Mouse (Mus musculus) heart, embryonic 13.5 days (tissue): Measurements from ENCODE around the gene Fgfr2. TPM values are rescaled to one million over a fixed set of nuclear protein-coding genes. Genes with fewer than 3 reads are reported as not detected.
A peak's percentile ranks its signal among the peaks of the same experiment; 100 is the strongest.

ENCODE experiments used
- ATAC-seq: fragments of 200-750 bp; cut with Nextera tagmentation; 2 replicates; pipeline ENCODE4 v1.8.0; 2017; ENCODE audit warnings: moderate TSS enrichment; ENCODE audit not compliant: insufficient number of reproducible peaks, low FRiP score, low TSS enrichment; ENCODE audit errors: extremely low read depth
- H3K27ac ChIP-seq: fragments of 300-500 bp; sonication (generic); replicated peaks from 2 replicates; pipeline ENCODE4 v1.5.1; 2015; ENCODE audit warnings: moderate library complexity, mild to moderate bottlenecking, inconsistent platforms
- H3K27me3 ChIP-seq: fragments of 300-500 bp; sonication (generic); replicated peaks from 2 replicates; pipeline ENCODE4 v1.6.1; 2015; ENCODE audit warnings: mild to moderate bottlenecking, inconsistent platforms
- H3K36me3 ChIP-seq: fragments of 300-500 bp; sonication (generic); 2 replicates; pipeline ENCODE4 v1.6.1; 2015; ENCODE audit warnings: mild to moderate bottlenecking, inconsistent platforms
- H3K4me1 ChIP-seq: fragments of 300-500 bp; sonication (generic); 2 replicates; pipeline ENCODE4 v1.6.1; 2015; ENCODE audit warnings: inconsistent platforms
- H3K4me2 ChIP-seq: fragments of 300-500 bp; sonication (generic); 2 replicates; pipeline ENCODE4 v1.6.1; 2015; ENCODE audit warnings: inconsistent platforms, mild to moderate bottlenecking, moderate library complexity
- H3K4me3 ChIP-seq: fragments of 300-500 bp; sonication (generic); 2 replicates; pipeline ENCODE4 v1.5.1; 2015; ENCODE audit warnings: moderate library complexity, mild to moderate bottlenecking, inconsistent platforms
- H3K9ac ChIP-seq: fragments of 300-500 bp; sonication (generic); 2 replicates; pipeline ENCODE4 v1.6.1; 2015; ENCODE audit warnings: inconsistent platforms, mild to moderate bottlenecking, moderate library complexity
- H3K9me3 ChIP-seq: fragments of 300-500 bp; sonication (generic); 2 replicates; pipeline ENCODE4 v1.6.1; 2016; ENCODE audit warnings: inconsistent platforms
- WGBS: fragments of 180-500 bp; shearing (Covaris S2); methylation state at CpG from one replicate; pipeline ENCODE4 v1.1.7; 2015; ENCODE audit warnings: mixed read lengths; 5-methylcytosine and 5-hydroxymethylcytosine counted together
- polyA plus RNA-seq: library from polyadenylated mRNA; unstranded; fragments of >200 nt; fragmentation: Nextera tagmentation; extraction: Ambion mirVana; gene quantifications from 2 replicates; pipeline ENCODE4 v1.2.1, GENCODE M21; 2015

Gene Fgfr2
- polyA plus RNA-seq, 1 experiment from 2014 or later = 22.5 TPM

DNA sequence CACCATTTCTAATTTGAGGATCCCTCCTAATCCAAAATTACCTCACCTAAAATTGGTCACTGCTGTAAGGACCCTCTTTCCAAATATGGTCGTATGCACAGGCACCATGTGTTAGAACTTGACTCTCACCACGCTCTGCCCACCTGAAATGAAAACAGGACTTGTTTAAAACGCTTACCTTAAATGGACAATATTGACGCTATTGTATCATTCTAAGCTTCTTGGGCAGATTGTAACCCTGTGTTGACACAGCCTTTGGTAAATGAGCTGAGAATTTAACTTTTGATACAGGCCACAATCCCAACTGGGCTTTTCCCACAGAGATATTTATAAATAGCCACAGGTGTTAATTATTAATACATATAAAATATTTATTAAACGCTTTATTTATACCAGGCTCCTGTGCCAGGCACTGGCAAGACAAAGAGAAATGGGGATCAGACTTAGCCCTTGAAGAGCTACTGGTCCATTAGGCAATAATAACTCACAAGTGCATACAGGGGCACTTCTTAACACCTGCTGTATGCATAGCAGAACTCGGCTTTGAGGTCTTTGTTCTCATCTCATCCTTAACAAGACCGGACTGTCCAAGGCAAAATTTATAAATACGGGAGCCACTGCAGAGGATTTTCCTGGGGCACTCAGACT is 16.7 kb upstream of the Fgfr2 start:
- no peak for ATAC-seq
- WGBS = 75% methylated on average over 8 of the region's 8 CpGs
- Histone ChIP-seq H3K4me3 (no peak overlapping the region), H3K36me3 (no peaks in the 10 kb centered on the region), H3K27me3 (no peaks in the 10 kb centered on the region), H3K9ac (no peak overlapping the region), H3K27ac (no peak overlapping the region), H3K4me2 (no peak overlapping the region), H3K4me1 (no peaks in the 10 kb centered on the region), H3K9me3 (0 out of 2 replicates have a peak, but pooled peaks cover 5% of the 10 kb centered on the region)

DNA sequence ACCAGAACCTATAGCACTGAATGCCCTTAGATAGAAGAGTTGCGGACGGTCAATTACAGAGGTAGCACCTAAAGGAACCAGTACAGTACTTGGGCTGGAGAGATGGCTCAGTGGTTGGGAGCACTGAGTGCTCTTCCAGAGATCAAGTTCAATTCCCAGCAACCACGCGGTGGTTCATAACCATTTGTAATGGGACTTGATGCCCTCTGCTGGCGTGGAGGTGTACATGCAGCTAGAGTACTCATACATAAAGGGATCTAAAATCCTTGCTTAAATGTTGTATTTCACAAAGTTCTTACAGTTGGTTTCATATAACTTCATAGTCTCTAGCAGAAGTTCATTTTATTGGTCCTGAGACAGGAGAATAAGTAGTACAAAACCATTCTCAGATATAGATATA is 10.4 kb upstream of the Fgfr2 start:
- Histone ChIP-seq H3K4me2 (no peak overlapping the region), H3K9me3 (no peaks in the 10 kb centered on the region), H3K27me3 (no peaks in the 10 kb centered on the region), H3K27ac (no peak overlapping the region), H3K36me3 (no peaks in the 10 kb centered on the region), H3K4me3 (no peak overlapping the region), H3K4me1 (no peaks in the 10 kb centered on the region), H3K9ac (no peak overlapping the region)
- no peak for ATAC-seq
- 69% methylated on average over 5 of the region's 5 CpGs for WGBS

DNA sequence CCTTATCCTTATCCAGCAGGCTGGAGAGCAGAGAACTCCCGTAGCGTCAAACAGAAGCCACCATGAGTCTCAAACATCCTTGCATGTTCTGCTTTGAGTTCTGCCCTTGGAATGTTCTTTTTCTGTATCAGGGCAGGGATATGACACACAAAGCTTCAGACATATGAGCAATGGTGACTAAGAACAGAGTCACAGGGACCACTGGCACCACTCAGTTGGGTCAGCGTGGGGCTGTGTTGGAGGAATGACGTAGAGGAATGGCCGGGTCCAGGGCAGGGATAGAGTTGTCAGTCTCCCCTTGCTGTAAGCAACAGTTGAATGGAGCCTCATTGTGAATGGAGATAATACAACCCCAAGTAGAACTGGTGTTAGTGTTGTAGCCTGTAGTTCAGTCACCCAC is 9.6 kb upstream of the Fgfr2 start:
- Histone ChIP-seq H3K27me3 (no peaks in the 10 kb centered on the region), H3K4me1 (no peaks in the 10 kb centered on the region), H3K4me3 (no peak overlapping the region), H3K36me3 (no peaks in the 10 kb centered on the region), H3K4me2 (no peak overlapping the region), H3K9ac (no peak overlapping the region), H3K27ac (no peak overlapping the region), H3K9me3 (no peaks in the 10 kb centered on the region)
- WGBS = 88% methylated on average over 5 of the region's 5 CpGs
- no peak for ATAC-seq

DNA sequence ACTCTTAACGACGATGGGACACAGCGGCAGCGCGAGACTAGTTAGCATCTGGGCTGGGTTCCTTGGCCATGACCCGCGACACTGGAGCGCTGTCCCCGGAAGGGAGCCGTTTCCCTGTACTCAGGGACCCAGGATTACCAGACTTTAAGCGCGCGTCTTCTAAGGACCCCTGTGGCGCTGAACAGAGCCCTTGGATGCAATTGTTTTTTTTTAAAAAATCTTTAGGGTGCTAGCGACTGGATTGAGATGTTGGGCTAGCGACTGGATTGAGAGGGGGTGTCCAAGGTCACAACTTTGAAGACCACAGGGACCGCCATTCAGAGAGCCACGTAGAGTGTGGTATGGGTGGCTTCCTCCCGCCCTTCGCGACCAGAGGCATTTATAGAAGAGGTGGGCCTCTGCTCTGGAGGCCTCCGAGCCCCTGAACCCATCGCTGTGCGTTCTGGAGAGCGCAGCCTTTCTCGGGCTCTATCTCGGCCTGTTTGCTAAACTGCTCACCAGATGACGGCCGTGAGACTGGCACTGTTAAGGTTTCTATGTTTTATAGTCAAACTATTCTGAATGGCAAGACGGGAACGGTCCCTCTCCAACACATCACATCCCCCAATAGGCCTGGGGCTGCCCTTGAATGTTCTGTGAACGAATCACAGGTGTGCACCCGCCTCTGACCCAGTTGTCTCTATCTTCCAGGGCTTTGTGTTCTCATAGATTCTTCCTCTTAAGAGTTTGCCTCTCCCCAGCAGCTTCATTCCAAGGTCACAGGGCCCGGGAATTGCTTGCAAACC is 1.7 kb upstream of the Fgfr2 start:
- peak overlapping the region; percentile 85 for H3K4me2 ChIP-seq
- peaks cover 24% of the 10 kb centered on the region for H3K4me1 ChIP-seq

DNA sequence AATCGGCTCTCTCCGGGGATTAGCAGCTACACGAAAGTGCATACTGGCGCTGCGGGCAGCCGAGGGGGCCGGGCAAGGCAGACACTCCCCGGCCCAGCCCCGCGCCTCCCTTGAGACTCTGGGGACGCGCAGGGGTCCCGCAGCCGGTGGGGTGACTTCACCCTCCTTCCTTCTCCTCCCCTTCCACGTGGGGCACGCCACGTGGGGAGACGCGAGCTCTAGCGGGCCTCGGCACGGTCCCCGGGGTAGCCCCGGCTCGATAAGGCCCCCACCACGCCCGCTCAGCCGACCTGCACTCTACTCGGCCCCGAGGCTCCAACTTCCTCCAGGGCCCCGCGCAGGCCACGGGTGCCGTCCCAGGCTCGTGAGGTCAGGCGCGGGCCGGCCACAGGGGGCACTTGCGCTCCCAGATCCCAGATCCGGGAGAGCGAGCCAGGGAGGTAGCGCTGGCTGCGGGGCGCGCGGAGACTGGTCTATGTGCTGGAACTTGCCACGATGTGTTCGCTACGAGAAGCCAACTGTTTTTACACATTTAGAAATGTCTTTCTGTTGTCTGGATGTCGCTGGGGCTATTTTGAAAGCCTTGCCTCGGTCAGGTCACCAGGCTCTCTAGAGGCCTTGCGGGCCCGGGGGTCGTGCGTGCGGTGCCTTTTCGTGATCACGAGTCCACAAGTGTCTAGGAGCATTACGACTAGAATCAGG is 1.0 kb upstream of the Fgfr2 start, which contains the start of gene Ctbp2:
TSS of gene Ctbp2 (minus strand) at position 356 of the 702 bp plus-strand sequence.
- under 1% methylated on average over 55 of the region's 59 CpGs for WGBS
- peak within 1 kb of the TSS; percentile 99 for H3K9ac ChIP-seq
- peak; percentile 75 for ATAC-seq

More for the DNA sequence above, 1.7 kb upstream of the Fgfr2 start:
- Histone ChIP-seq H3K27me3 (no peaks in the 10 kb centered on the region; the same call in 1 of the 2 replicates), H3K4me3 (peak overlapping the region; percentile 95), H3K9me3 (no peaks in the 10 kb centered on the region), H3K27ac (peak overlapping the region; percentile 97), H3K36me3 (no peaks in the 10 kb centered on the region), H3K9ac (peak overlapping the region; percentile 99)
- no peak for ATAC-seq
- 7% methylated on average over 34 of the region's 34 CpGs for WGBS

DNA sequence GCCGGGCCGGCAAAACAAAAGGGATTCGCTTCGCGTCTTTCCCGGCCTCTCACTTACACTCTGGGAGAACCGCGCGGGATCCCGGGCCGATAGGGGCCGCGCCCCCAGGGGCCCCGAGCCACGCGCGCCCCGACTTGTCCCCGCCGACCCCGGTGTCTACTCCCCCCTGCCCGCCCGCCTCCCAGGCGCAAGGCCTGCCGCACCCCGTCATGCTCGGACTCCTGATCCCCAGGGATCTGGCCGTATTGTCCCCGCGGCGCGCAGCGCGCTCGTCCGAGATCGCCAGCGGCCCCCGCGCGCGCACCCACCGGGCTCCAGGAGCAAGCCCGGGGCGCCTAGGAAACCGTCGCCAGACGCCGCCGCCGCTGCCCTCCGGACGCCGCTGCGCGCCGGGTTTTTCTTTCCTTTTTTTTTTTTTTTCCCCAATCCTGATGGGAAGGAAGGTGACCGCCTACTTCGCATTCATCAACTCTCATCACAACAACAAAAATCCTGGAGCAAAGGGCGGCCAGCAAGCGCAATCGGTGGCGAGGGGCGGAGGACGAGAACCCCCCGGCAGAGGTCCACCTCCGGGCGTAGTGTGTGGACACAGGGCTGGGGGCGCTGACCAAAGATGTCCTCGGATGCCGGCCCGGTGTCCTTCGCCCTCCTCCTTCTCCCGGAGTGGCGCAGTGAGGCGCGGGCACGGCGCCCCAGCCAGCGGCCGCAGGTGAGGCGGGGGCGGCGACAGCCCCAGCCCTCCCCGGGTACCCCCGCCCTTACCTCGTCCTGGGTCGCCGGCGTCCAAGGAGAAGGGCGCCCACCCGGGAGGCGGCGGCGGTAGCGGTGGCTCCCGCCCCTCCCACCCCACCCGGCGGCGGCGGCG is 539 bp downstream of the Fgfr2 start:
- no peaks in the 10 kb centered on the region for H3K36me3 ChIP-seq

More for the DNA sequence above, 1.0 kb upstream of the Fgfr2 start, which contains the start of gene Ctbp2:
- Histone ChIP-seq H3K27me3 (no peaks in the 10 kb centered on the region; the same call in 1 of the 2 replicates), H3K4me3 (peak within 1 kb of the TSS; percentile 95), H3K4me2 (peak within 1 kb of the TSS; percentile 85), H3K27ac (peak within 1 kb of the TSS; percentile 97), H3K36me3 (no peaks in the 10 kb centered on the region), H3K9me3 (no peaks in the 10 kb centered on the region), H3K4me1 (peaks cover 32% of the 10 kb centered on the region)

DNA sequence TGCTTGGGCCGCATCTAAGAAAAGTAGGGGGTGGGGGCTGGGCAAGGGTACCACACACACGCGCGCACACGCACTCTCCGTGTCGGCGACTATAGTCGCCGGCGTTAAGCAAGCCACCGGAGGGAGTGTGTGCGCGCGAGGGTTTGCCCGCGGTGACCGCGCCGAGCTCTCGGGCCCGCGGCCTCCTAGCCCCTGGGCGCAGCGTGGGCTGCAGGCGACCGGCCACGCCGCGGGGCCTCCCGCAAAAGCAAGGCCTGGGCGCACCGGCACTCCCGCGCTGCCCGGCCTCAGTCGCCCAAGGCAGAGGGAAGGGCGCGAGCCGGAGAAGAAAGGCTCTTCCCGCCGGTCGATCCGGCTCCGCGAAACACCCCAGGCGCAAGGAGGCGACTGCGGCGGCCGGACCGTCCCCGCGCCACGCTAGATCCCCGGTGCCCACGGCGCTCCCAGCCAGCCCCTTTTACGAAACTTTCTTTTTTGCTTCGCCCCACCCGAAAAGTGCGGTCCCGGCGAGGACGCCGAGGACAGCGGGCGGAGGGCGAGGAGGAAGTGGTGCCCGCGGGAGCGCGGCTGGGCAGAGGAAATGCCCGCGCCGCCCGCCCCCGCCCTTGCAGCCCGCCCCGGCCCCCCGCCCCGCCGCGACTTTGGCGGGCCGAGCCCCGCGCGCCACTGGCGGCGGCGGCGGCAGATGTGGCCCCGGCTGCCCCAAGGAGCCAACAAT is 1.3 kb downstream of the Fgfr2 start:
- Histone ChIP-seq H3K9me3 (no peaks in the 10 kb centered on the region), H3K27ac (peak overlapping the region; percentile 97), H3K4me2 (peak overlapping the region; percentile 85), H3K9ac (peak overlapping the region; percentile 99), H3K4me3 (peak overlapping the region; percentile 95), H3K27me3 (no peaks in the 10 kb centered on the region; the same call in 1 of the 2 replicates), H3K36me3 (no peaks in the 10 kb centered on the region), H3K4me1 (peaks cover 55% of the 10 kb centered on the region)
- under 1% methylated on average over 86 of the region's 94 CpGs for WGBS
- ATAC-seq = no peak

More for the DNA sequence above, 539 bp downstream of the Fgfr2 start:
- Histone ChIP-seq H3K9me3 (no peaks in the 10 kb centered on the region), H3K9ac (peak overlapping the region; percentile 99), H3K4me3 (peak overlapping the region; percentile 95), H3K27me3 (no peaks in the 10 kb centered on the region; the same call in 1 of the 2 replicates), H3K27ac (peak overlapping the region; percentile 97), H3K4me2 (peak overlapping the region; percentile 85), H3K4me1 (peaks cover 47% of the 10 kb centered on the region)
- ATAC-seq = 0 out of 2 replicates have a peak, but pooled peaks have one; percentile 12
- WGBS = under 1% methylated on average over 78 of the region's 102 CpGs

DNA sequence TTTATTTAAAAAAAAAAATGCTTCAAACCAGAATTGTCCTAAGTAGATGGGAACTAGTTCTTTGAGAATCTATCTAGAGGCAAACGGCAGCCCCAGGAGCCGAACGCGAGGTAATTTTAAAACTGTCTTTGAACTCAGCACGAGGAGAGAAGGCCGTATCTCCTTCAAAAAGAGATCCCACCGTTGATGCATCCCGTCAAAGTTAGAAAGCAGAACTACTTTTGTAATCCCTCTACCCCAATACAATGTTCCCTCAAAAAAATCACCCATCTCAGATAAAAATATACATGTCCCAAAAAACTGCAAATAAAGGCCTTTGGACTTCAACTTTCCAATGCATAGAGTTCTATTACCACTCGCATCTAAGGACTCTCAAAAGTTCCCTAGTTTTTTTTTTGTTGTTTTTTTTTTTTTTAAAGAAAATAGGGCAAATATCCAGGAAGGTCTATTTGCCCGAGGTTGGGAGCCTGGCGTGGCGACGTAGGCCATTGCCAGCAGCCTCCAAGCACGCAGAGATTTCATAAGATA is 2.0 kb downstream of the Fgfr2 start:
- Histone ChIP-seq H3K27ac (peak overlapping the region; percentile 97), H3K9me3 (no peaks in the 10 kb centered on the region), H3K27me3 (no peaks in the 10 kb centered on the region), H3K36me3 (no peaks in the 10 kb centered on the region), H3K9ac (peak overlapping the region; percentile 99), H3K4me3 (peak overlapping the region; percentile 95), H3K4me2 (peak overlapping the region; percentile 85), H3K4me1 (peaks cover 62% of the 10 kb centered on the region)
- ATAC-seq = no peak
- WGBS = 2% methylated on average over 14 of the region's 14 CpGs

DNA sequence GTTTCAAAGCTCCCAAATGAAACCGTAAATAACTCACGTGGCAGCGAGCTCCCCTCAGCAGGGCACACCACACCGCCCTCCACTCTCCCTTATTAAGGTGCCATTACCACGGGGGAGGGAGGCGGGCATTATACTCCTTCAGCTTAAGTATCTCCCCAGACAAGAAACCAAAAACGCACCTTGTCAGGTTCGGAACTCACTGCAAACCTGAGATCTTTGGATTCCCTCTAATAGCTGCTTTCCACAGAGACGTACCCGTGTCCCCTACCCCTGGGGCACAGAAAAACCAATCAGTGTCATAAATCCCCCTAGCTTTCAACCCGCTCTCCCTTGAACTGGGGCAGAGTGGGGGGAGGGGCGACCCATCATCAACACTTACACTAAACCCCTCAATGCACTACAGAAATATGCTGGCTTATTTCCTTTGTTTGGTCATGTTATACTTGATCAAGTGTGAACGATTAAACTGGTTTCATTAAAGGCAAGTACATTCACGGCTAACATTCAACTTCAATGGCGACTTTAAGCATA is 2.9 kb downstream of the Fgfr2 start:
- WGBS = 9% methylated on average over 15 of the region's 15 CpGs
- Histone ChIP-seq H3K9ac (peak overlapping the region; percentile 82), H3K9me3 (no peaks in the 10 kb centered on the region), H3K4me1 (peaks cover 67% of the 10 kb centered on the region), H3K4me3 (peak overlapping the region; percentile 95), H3K27ac (peak overlapping the region; percentile 20; the same call in 1 of the 2 replicates), H3K27me3 (no peaks in the 10 kb centered on the region), H3K36me3 (no peaks in the 10 kb centered on the region), H3K4me2 (peak overlapping the region; percentile 85)
- no peak for ATAC-seq
